Mouse (Mus musculus): ENCODE measurements around the gene Cpz.

The Cpz gene

GRCm38 (mm10) chr5:35525469-35526123 lies at the start of gene Cpz:
Gene Cpz, minus strand, starts transcription at chr5:35525698.
- DNase-seq (ENCODE audit: low spot score): no peak

- DNase-seq (ENCODE audit: low spot score): peak; percentile 77
Observed at GRCm38 (mm10) chr5:35574653-35575599, 49.4 kb upstream of the Cpz start, which contains the start of gene Trmt44. Gene Trmt44, minus strand, starts transcription at chr5:35575070.

- DNase-seq (ENCODE audit: low spot score): no peak
Observed at GRCm38 (mm10) chr5:35571546-35571945, 46.0 kb upstream of the Cpz start.

- no peak for DNase-seq (ENCODE audit: low spot score)
Observed at GRCm38 (mm10) chr5:35566632-35567031, 41.1 kb upstream of the Cpz start.

GRCm38 (mm10) chr5:35565217-35565616 lies 39.7 kb upstream of the Cpz start:
- DNase-seq (ENCODE audit: low spot score): no peak

- DNase-seq (ENCODE audit: low spot score): peak; percentile 53
Observed at GRCm38 (mm10) chr5:35563449-35563848, 38.0 kb upstream of the Cpz start.

- DNase-seq (ENCODE audit: low spot score): no peak
Observed at GRCm38 (mm10) chr5:35562616-35563015, 37.1 kb upstream of the Cpz start.

- DNase-seq (ENCODE audit: low spot score): no peak
Observed at GRCm38 (mm10) chr5:35559447-35559846, 33.9 kb upstream of the Cpz start.

- DNase-seq (ENCODE audit: low spot score): no peak
Observed at GRCm38 (mm10) chr5:35557946-35558621, 32.6 kb upstream of the Cpz start.

GRCm38 (mm10) chr5:35556393-35556792 lies 30.9 kb upstream of the Cpz start:
- no peak for DNase-seq (ENCODE audit: low spot score)

GRCm38 (mm10) chr5:35552838-35553539 lies 27.5 kb upstream of the Cpz start:
- DNase-seq (ENCODE audit: low spot score): no peak

GRCm38 (mm10) chr5:35551855-35552837 lies 26.6 kb upstream of the Cpz start:
- no peak for DNase-seq (ENCODE audit: low spot score)

- DNase-seq (ENCODE audit: low spot score): no peak
Observed at GRCm38 (mm10) chr5:35546127-35546526, 20.6 kb upstream of the Cpz start.

GRCm38 (mm10) chr5:35541059-35541790 lies 15.7 kb upstream of the Cpz start:
- DNase-seq (ENCODE audit: low spot score): no peak

GRCm38 (mm10) chr5:35540555-35540954 lies 15.1 kb upstream of the Cpz start:
- no peak for DNase-seq (ENCODE audit: low spot score)

- DNase-seq (ENCODE audit: low spot score): no peak
Observed at GRCm38 (mm10) chr5:35539576-35539975, 14.1 kb upstream of the Cpz start.

GRCm38 (mm10) chr5:35538022-35538421 lies 12.5 kb upstream of the Cpz start:
- no peak for DNase-seq (ENCODE audit: low spot score)

GRCm38 (mm10) chr5:35537474-35537873 lies 12.0 kb upstream of the Cpz start:
- no peak for DNase-seq (ENCODE audit: low spot score)

GRCm38 (mm10) chr5:35536271-35536670 lies 10.8 kb upstream of the Cpz start:
- DNase-seq (ENCODE audit: low spot score): no peak

GRCm38 (mm10) chr5:35531586-35531985 lies 6.1 kb upstream of the Cpz start:
- no peak for DNase-seq (ENCODE audit: low spot score)
